Mouse (Mus musculus) E14TG2a.4 (cell line): Measurements from ENCODE around the gene Map7.

Experiments used
- H3K27me3 ChIP-seq: 2 replicates; pipeline ENCODE4 v1.6.1; 2014; ENCODE audit warnings: low read length, control low read depth; ENCODE audit not compliant: insufficient read depth
- H3K36me3 ChIP-seq: 2 replicates; pipeline ENCODE4 v1.6.1; 2014; ENCODE audit warnings: low read length, control low read depth; ENCODE audit not compliant: insufficient read depth
- H3K4me1 ChIP-seq: replicated peaks from 2 replicates; pipeline ENCODE4 v1.6.1; 2014; ENCODE audit warnings: low read depth, low read length, control low read depth
- H3K4me3 ChIP-seq: replicated peaks from 2 replicates; pipeline ENCODE4 v1.5.1; 2014; ENCODE audit warnings: mild to moderate bottlenecking, low read length
- H3K9me3 ChIP-seq: 2 replicates; pipeline ENCODE4 v1.6.1; 2014; ENCODE audit warnings: low read length, control low read depth
- CTCF ChIP-seq: conservative IDR thresholded peaks from 2 replicates; pipeline ENCODE4 v1.5.1; 2014; ENCODE audit warnings: low read length
- NANOG ChIP-seq: IDR thresholded peaks from 2 replicates; pipeline ENCODE4 v1.6.1; 2014; ENCODE audit warnings: borderline replicate concordance, low read length, mixed read lengths
- POU5F1 ChIP-seq: IDR thresholded peaks from 2 replicates; pipeline ENCODE4 v1.6.1; 2014; ENCODE audit warnings: low read length, borderline replicate concordance

Map7 gene

DNA sequence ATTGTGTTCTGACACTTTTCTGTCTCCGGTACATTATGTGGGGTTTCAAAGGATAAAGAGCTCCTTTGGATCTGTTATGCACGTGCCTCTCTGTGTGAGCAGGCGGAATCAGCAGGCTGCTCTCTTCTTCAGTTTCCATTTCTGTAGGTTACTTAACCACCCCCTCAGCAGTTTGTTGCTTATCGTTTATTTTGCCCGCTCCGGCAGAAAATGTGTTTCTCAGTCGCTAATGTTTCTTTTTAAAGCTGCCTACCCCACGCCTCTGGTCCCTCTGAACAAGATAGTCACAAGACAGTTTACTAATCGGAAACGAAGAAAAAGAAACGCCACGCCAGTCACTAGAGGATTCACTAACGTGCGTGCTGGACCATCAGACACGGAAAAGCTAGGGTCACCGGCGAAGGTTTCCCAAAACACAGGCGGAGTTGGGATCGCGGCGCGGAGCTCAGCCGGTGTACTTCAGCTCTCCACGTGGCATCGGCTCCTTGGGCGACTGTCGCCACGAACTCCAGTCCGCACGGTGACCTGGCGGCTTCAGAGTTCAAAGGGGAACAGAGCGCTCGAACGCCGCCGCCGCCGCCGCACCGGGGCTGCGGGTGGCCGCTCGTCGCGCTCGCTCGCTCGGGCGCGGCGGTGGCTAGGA, at the start of gene Map7:
Gene Map7 (plus strand): TSS at position 342 of the 643 bp plus-strand sequence.
- H3K27me3 ChIP-seq: peaks cover 8% of the 10 kb centered on the region; the same call in 1 of the 2 replicates
- H3K4me1 ChIP-seq: peaks cover 43% of the 10 kb centered on the region
- TF ChIP-seq NANOG (no peak), CTCF (no peak), POU5F1 (no peak)
- peak within 1 kb of the TSS; percentile 87 for H3K4me3 ChIP-seq
- no peaks in the 10 kb centered on the region for H3K36me3 ChIP-seq
- H3K9me3 ChIP-seq: no peaks in the 10 kb centered on the region

DNA sequence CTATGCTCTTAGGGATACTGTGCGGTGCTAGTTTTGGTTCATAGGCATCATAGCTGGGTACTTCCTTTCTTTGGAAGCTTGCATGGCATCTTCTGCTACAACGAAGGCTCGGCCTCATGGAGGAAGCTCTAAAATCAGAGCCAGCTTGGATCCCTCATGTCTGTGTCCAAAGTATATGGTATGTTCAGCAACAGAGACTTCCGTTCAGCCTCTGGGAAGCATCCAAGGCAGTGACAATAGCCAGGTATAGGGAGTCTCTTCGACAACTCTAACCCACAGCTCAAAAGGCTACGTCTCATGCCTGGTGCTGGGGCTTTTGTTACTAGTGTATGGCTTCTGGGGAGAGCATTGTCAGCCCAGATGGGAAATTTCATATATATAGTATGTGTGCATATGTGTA, 46.8 kb upstream of the Map7 start:
- Histone ChIP-seq H3K4me3 (no peak overlapping the region), H3K27me3 (no peaks in the 10 kb centered on the region), H3K9me3 (no peaks in the 10 kb centered on the region), H3K4me1 (peaks cover 8% of the 10 kb centered on the region), H3K36me3 (no peaks in the 10 kb centered on the region)
- no peak for TF ChIP-seq CTCF
- TF ChIP-seq NANOG: no peak
- no peak for TF ChIP-seq POU5F1

DNA sequence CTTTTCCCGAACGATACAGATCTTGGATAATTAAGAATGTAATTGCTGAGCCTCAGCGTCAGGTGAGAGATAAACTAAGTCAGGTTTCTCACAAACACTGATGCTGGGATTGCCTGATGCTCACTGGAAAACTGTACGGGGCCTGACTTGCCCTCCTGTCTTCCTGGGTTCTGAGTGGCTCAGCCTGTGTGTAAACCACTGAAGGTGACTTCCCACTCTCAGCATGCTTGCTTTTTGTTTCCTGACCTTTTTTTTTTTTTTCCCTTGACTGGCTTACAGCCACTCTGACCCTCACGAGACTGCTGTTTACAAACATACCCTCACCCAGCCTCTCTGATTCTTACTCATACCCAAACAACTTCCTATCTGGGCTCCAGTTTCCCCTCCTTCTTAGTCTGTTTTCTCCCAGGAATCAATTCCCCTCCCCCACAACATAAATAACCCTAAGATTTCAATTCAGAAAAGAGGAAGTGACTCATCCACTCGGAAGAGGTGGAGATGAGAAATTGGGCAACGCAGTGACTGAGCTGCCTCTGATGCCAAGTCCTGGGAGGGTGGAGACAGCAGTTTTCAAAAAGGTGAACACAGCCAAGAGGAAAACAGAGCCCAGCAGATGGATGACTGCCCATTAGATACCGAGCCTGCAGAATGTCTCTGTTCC, 43.9 kb upstream of the Map7 start:
- no peak overlapping the region for H3K4me3 ChIP-seq
- H3K27me3 ChIP-seq: no peaks in the 10 kb centered on the region
- peaks cover 8% of the 10 kb centered on the region for H3K4me1 ChIP-seq
- no peaks in the 10 kb centered on the region for H3K9me3 ChIP-seq
- TF ChIP-seq CTCF: no peak
- TF ChIP-seq POU5F1: no peak
- no peak for TF ChIP-seq NANOG
- H3K36me3 ChIP-seq: no peaks in the 10 kb centered on the region

DNA sequence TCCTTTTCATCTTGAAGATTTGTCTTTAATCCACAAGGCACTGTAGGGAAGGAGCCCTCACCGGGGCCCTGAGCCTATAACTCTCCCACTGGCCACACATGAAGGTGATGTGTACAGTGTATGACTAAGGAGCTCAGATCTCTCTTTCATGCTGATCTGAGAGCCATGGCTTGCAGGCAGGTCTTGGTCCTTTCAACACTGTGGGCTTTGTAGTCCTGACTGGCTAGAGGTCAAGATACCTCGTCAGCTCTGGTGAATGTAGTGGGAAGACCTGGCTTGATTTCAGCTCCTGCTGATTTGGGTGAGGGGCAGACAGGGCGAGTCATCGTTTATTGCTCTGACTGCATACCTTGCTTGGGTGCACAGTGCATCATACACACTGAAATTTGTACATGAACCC, 42.7 kb upstream of the Map7 start:
- no peak overlapping the region for H3K4me3 ChIP-seq
- no peak for TF ChIP-seq CTCF
- TF ChIP-seq POU5F1: no peak
- no peak for TF ChIP-seq NANOG
- no peaks in the 10 kb centered on the region for H3K9me3 ChIP-seq
- no peaks in the 10 kb centered on the region for H3K36me3 ChIP-seq
- peaks cover 8% of the 10 kb centered on the region for H3K4me1 ChIP-seq
- H3K27me3 ChIP-seq: no peaks in the 10 kb centered on the region; the same call in 1 of the 2 replicates

GRCm38 (mm10) chr10:20107031-20107430, 41.2 kb upstream of the Map7 start:
- H3K27me3 ChIP-seq: peaks cover under 1% of the 10 kb centered on the region; the same call in 1 of the 2 replicates
- H3K4me1 ChIP-seq: peaks cover 8% of the 10 kb centered on the region
- no peaks in the 10 kb centered on the region for H3K36me3 ChIP-seq
- no peaks in the 10 kb centered on the region for H3K9me3 ChIP-seq
- H3K4me3 ChIP-seq: no peak overlapping the region
- no peak for TF ChIP-seq POU5F1
- no peak for TF ChIP-seq NANOG
- no peak for TF ChIP-seq CTCF

GRCm38 (mm10) chr10:20111508-20111907, 36.8 kb upstream of the Map7 start:
- Histone ChIP-seq H3K27me3 (peaks cover 8% of the 10 kb centered on the region), H3K4me3 (no peak overlapping the region), H3K4me1 (no peaks in the 10 kb centered on the region), H3K36me3 (no peaks in the 10 kb centered on the region), H3K9me3 (no peaks in the 10 kb centered on the region)
- no peak for TF ChIP-seq POU5F1
- TF ChIP-seq NANOG: no peak
- no peak for TF ChIP-seq CTCF

GRCm38 (mm10) chr10:20112026-20112973, 36.0 kb upstream of the Map7 start:
- no peak overlapping the region for H3K4me3 ChIP-seq
- H3K36me3 ChIP-seq: no peaks in the 10 kb centered on the region
- no peaks in the 10 kb centered on the region for H3K9me3 ChIP-seq
- H3K27me3 ChIP-seq: peaks cover 8% of the 10 kb centered on the region
- peaks cover 4% of the 10 kb centered on the region for H3K4me1 ChIP-seq
- TF ChIP-seq NANOG (no peak), POU5F1 (no peak), CTCF (no peak)

DNA sequence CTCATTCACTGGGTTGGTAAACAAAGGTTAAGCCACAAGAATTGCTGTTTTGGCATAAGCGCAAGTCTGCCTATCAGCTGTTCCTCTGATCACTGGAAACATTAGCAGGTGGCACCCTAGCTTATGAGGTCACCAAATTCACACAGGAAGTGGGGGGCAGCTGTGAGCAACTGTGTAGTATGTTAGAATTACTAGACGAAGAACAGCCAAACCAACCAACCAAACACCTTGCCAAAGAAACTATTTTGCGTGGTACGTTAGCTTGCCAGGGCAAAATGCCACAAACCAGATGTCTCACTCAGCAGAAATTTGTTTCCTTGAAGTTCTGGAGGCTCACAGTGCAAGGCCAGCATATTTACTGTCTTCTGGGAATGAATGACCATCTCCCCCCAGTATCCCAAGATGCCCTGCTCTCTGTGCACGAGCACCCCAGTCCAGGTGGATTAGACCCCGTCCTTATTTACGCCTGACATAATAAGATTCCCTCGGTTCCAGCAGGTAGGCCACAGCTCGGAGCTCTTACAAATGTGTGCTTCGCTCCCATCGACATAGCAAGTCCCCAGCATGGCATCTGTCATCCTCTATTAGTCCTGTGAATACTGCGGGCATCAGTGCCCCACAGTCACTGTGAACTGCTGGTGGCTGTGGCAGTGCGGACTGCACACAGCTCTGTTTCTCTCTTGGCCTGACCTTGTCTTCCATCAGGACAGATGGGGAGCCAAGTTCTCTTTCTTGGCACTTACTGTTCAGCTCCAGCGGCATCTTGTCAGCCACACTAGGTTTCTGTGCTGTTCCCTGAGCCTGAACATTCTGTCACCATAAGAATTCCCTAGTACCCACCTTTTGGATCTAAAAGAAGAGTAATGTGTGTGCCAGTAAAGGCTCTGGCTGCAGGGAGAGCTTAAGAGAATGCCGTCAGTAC, 28.5 kb upstream of the Map7 start:
- no peaks in the 10 kb centered on the region for H3K27me3 ChIP-seq
- no peak for TF ChIP-seq POU5F1
- no peak for TF ChIP-seq CTCF
- no peak overlapping the region for H3K4me3 ChIP-seq
- H3K4me1 ChIP-seq: peaks cover 19% of the 10 kb centered on the region
- H3K9me3 ChIP-seq: peaks cover 5% of the 10 kb centered on the region
- no peaks in the 10 kb centered on the region for H3K36me3 ChIP-seq
